Mouse (Mus musculus) liver, postnatal 0 days (tissue): ENCODE measurements around the gene Insl5. TPM values are rescaled to one million over a fixed set of nuclear protein-coding genes. Genes with fewer than 3 reads are reported as not detected.
A peak's percentile ranks its signal among the peaks of the same experiment; 100 is the strongest.

Source experiments
- ATAC-seq: fragments of 200-750 bp; cut with Nextera tagmentation; 2 replicates; pipeline ENCODE4 v1.8.0; 2017; ENCODE audit warnings: mild to moderate bottlenecking, moderate library complexity
- DNase-seq: peaks from one replicate; pipeline ENCODE4 v3.0.0-alpha.2; 2016
- H3K27ac ChIP-seq: fragments of 300-500 bp; sonication (generic); 2 replicates; pipeline ENCODE4 v1.5.1; 2014; ENCODE audit warnings: antibody characterized with exemption, moderate library complexity, mild to moderate bottlenecking, low read depth
- H3K27me3 ChIP-seq: fragments of 300-500 bp; sonication (generic); 2 replicates; pipeline ENCODE4 v1.6.1; 2014; ENCODE audit warnings: low read length, control low read depth, mixed read lengths; ENCODE audit not compliant: insufficient read depth
- H3K36me3 ChIP-seq: fragments of 300-500 bp; sonication (generic); replicated peaks from 2 replicates; pipeline ENCODE4 v1.6.1; 2014; ENCODE audit warnings: mild to moderate bottlenecking, control low read depth, low read length, moderate library complexity, mixed read lengths; ENCODE audit not compliant: insufficient read depth
- H3K4me1 ChIP-seq: fragments of 300-500 bp; sonication (generic); 2 replicates; pipeline ENCODE4 v1.6.1; 2014; ENCODE audit warnings: antibody characterized with exemption, mild to moderate bottlenecking, control low read depth; ENCODE audit not compliant: insufficient read depth
- H3K4me2 ChIP-seq: fragments of 300-500 bp; sonication (generic); 2 replicates; pipeline ENCODE4 v1.6.1; 2014; ENCODE audit warnings: low read depth, mild to moderate bottlenecking, low read length, moderate library complexity, mixed read lengths
- H3K4me3 ChIP-seq: fragments of 300-500 bp; sonication (generic); 2 replicates; pipeline ENCODE4 v1.5.1; 2014; ENCODE audit warnings: low read depth, low read length
- H3K9ac ChIP-seq: fragments of 300-500 bp; sonication (generic); replicated peaks from 2 replicates; pipeline ENCODE4 v1.6.1; 2014; ENCODE audit warnings: mild to moderate bottlenecking, moderate library complexity
- H3K9me3 ChIP-seq: fragments of 300-500 bp; sonication (generic); 2 replicates; pipeline ENCODE4 v1.6.1; 2016; ENCODE audit warnings: mild to moderate bottlenecking, control low read depth, low read length, mixed read lengths
- CTCF ChIP-seq: sonication (generic); IDR thresholded peaks from 2 replicates; pipeline ENCODE4 v1.5.1; 2016; ENCODE audit warnings: antibody characterized with exemption, low read depth
- EP300 ChIP-seq: IDR thresholded peaks from 2 replicates; pipeline ENCODE4 v1.6.1; 2016; ENCODE audit warnings: antibody characterized with exemption, low read depth, mild to moderate bottlenecking
- WGBS: fragments of 180-500 bp; shearing (Covaris S2); extraction: QIAGEN DNeasy Blood & Tissue Kit; methylation state at CpG from one replicate; pipeline ENCODE4 v1.1.7; 2014; ENCODE audit not compliant: insufficient replicate concordance; 5-methylcytosine and 5-hydroxymethylcytosine counted together
- polyA plus RNA-seq: library from polyadenylated mRNA; unstranded; fragments of >200 nt; fragmentation: Nextera tagmentation; extraction: Ambion mirVana; gene quantifications from 2 replicates; pipeline ENCODE4 v1.2.1, GENCODE M21; 2015

Gene Insl5
- polyA plus RNA-seq, 1 experiment from 2014 or later = not detected

DNA sequence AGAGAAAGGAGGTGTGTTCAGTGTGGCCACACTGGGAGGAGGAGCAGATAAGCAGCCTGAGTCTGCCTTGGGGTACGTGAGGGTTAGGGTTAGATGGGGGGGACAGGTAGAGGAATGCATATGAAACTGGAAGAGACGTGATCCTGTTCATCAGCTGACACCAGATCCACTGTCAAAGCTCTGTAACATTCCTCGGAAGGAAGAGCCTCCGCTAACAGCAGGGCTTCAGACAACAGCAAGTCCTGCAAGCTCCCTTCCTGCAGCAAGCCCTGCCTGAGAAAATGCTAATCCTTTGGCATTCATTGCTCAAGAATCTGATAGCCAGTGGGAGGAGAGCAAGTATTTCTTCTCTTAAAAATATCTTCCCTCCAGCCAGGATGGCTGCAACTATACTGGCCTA is 13.2 kb downstream of the Insl5 start:
- Histone ChIP-seq H3K4me1 (no peaks in the 10 kb centered on the region), H3K9ac (no peak overlapping the region), H3K4me2 (no peak overlapping the region), H3K4me3 (no peak overlapping the region), H3K9me3 (no peaks in the 10 kb centered on the region), H3K36me3 (no peaks in the 10 kb centered on the region), H3K27ac (no peak overlapping the region), H3K27me3 (no peaks in the 10 kb centered on the region)
- TF ChIP-seq EP300 (no peak), CTCF (no peak)
- DNase-seq (no peak), ATAC-seq (no peak)
- WGBS = 37% methylated on average over 4 of the region's 4 CpGs

DNA sequence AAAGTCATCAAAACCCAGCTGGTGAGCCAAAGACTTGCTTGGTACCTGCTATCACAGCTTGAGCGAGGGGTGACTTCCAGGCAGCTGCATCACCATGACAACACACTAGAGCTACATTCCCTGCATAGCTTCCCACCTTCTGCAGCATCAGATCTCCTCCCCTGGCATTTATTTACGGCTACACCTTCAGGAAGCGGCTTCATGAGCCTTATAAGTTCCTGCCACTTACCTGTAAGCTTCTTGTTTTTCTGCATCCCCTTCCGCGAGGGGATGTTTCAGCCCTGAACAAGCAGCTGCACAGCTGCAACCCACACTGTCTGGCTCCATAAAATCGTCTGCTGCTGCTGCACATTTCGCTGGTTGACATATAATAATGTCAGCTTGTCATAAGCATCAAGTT is 14.8 kb downstream of the Insl5 start:
- DNase-seq (no peak), ATAC-seq (no peak)
- Histone ChIP-seq H3K4me2 (no peak overlapping the region), H3K9me3 (no peaks in the 10 kb centered on the region), H3K4me3 (no peak overlapping the region), H3K27me3 (no peaks in the 10 kb centered on the region), H3K36me3 (no peaks in the 10 kb centered on the region), H3K27ac (no peak overlapping the region), H3K4me1 (no peaks in the 10 kb centered on the region), H3K9ac (no peak overlapping the region)
- 60% methylated on average over 7 of the region's 7 CpGs for WGBS
- TF ChIP-seq EP300 (no peak), CTCF (no peak)

DNA sequence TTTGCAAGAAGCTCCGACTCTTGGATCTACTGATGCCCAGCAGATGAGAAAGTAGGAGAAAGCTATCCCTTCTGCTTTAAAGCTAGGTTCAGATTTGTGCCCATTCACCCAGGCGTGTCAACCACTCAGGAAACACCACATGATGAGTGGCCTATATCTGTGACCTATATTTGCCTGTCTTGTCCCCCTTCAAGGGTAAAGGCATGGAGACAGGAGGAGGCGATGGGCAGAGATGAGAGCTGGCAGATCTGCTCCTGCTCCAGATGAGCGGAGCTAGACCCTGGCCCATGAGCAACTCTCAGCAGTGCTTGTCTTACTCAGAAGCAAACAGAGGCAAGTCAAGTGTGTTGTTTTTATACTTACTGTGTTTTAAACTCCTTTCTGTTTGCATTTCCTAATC is 15.9 kb downstream of the Insl5 start:
- 80% methylated on average over 4 of the region's 4 CpGs for WGBS

DNA sequence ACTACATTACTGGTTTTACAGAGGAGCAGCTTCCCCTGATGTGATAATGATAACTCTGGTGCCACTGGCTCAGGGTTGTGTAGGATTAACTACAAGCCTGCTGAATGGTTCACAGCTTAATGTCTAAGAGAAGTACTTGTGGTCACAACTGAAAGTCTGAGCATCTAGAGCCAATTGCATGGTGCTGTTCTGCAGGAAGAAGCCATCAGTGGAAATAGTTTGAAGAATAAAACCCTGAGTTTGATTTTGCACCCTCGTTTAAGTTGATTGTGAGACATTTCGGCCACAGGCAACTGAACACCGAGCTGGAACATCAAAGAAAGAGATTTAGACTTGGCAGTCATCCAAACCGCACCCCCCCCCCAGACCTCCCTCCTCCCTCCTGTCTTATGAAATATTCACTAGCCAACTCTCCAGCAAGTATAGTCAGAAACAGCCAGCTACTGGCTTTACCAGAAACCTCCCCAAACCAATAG is 19.7 kb downstream of the Insl5 start:
- 28% methylated on average over 4 of the region's 4 CpGs for WGBS
- no peak overlapping the region for H3K27ac ChIP-seq
- no peak overlapping the region for H3K4me2 ChIP-seq
- no peaks in the 10 kb centered on the region for H3K27me3 ChIP-seq
- peak; percentile 59 for DNase-seq
- ATAC-seq = peak; percentile 57; the same call in 1 of the 2 replicates
- H3K36me3 ChIP-seq = no peaks in the 10 kb centered on the region
- no peak overlapping the region for H3K4me3 ChIP-seq
- no peaks in the 10 kb centered on the region for H3K9me3 ChIP-seq
- H3K4me1 ChIP-seq = no peaks in the 10 kb centered on the region
- no peak for TF ChIP-seq EP300
- TF ChIP-seq CTCF = no peak
- no peak overlapping the region for H3K9ac ChIP-seq

More for the DNA sequence above, 15.9 kb downstream of the Insl5 start:
- no peaks in the 10 kb centered on the region for H3K9me3 ChIP-seq
- H3K4me3 ChIP-seq = no peak overlapping the region
- no peak for TF ChIP-seq EP300
- no peak for TF ChIP-seq CTCF
- no peak overlapping the region for H3K4me2 ChIP-seq
- H3K27ac ChIP-seq = no peak overlapping the region
- H3K27me3 ChIP-seq = no peaks in the 10 kb centered on the region
- ATAC-seq = no peak
- DNase-seq = no peak
- no peaks in the 10 kb centered on the region for H3K36me3 ChIP-seq
- H3K9ac ChIP-seq = no peak overlapping the region
- no peaks in the 10 kb centered on the region for H3K4me1 ChIP-seq

DNA sequence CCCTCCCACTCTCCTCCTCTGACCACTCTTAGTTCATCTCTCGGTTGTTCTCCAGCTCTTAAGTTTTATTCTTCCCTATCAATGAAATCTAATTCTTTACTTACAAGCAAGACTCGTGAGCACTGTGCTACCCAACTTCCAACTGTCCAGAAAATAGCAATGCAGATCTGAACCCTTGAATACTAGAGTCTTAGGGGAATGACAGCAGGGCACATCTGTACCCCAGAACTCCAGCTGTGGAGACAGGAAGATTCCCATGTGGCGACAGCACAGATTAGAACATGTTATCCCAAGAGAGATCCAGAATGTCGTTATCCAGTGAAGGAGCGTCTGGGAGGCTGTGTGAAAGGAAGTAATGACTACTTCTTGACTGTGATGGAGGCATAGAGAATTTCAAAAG is 20.4 kb downstream of the Insl5 start:
- no peak for DNase-seq
- H3K27ac ChIP-seq = no peak overlapping the region
- 72% methylated on average over 5 of the region's 5 CpGs for WGBS

DNA sequence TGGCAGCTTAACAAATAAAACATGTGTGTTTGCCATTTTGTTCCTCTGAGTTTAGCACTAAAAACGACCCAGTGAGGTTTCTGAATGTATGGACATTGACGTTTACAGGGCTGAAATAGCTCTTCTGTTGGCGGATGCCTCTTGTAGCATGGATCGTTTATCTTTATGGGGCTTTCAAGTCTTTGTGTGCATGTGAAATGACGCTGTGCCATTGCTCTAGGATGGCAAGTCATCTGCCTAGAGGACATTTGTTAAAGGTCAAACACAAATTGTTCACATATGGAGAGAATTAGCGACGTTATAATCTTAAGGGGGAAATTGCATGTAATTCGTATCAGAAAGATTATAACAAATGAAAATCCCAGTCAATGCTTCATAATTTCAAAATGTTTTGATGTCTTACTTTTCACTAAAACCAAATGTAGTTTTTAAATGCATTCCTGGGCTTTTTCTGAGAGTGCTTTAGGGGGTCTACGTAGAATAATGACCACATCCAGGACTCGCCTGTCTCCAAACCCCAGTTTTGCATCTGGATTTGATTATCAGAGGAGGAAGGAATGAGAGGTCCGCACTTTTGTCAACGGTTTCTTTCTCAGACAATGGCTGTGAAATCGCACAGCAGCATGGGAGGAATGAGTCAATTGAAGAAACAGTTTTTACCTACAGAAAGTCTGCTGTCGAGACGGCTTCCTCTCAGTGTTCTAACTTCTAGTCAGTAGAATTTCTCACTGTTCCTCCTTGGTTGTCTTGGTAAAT is 21.3 kb downstream of the Insl5 start:
- Histone ChIP-seq H3K27ac (no peak overlapping the region), H3K9ac (no peak overlapping the region), H3K36me3 (no peaks in the 10 kb centered on the region), H3K9me3 (no peaks in the 10 kb centered on the region), H3K4me1 (no peaks in the 10 kb centered on the region), H3K4me2 (no peak overlapping the region), H3K27me3 (no peaks in the 10 kb centered on the region), H3K4me3 (no peak overlapping the region)
- ATAC-seq (no peak), DNase-seq (no peak)
- 77% methylated on average over 15 of the region's 15 CpGs for whole genome bisulfite sequencing
- TF ChIP-seq CTCF (no peak), EP300 (no peak)

More for the DNA sequence above, 20.4 kb downstream of the Insl5 start:
- no peak overlapping the region for H3K4me3 ChIP-seq
- no peak overlapping the region for H3K4me2 ChIP-seq
- H3K27me3 ChIP-seq = no peaks in the 10 kb centered on the region
- H3K36me3 ChIP-seq = no peaks in the 10 kb centered on the region
- no peak for TF ChIP-seq EP300
- TF ChIP-seq CTCF = no peak
- H3K9ac ChIP-seq = no peak overlapping the region
- H3K4me1 ChIP-seq = no peaks in the 10 kb centered on the region
- H3K9me3 ChIP-seq = no peaks in the 10 kb centered on the region
- no peak for ATAC-seq
